Mouse (Mus musculus) heart, adult 11 months (tissue): ENCODE measurements at regions not wholly inside any gene's neighbourhood (a gene's known extent, or its start where the extent isn't known, plus 50 kb on each side); places are given as distances from the start of the nearest gene placed in this dataset.
A peak's percentile ranks its signal among the peaks of the same experiment; 100 is the strongest.

Experiments used
- DNase-seq: peaks from one replicate; pipeline ENCODE4 v3.0.0; 2022

GRCm38 (mm10) chr8:103374151-103374550, 588.7 kb upstream of the Cdh11 start:
- peak; percentile 78 for DNase-seq

GRCm38 (mm10) chr8:103378545-103378944, 593.1 kb upstream of the Cdh11 start:
- DNase-seq, result peak; percentile 55

- DNase-seq, result peak; percentile 64
Measured at GRCm38 (mm10) chr8:103381575-103381974, 596.1 kb upstream of the Cdh11 start.

- DNase-seq, result peak; percentile 52
Measured at GRCm38 (mm10) chr8:103391359-103391758, 605.9 kb upstream of the Cdh11 start.

- peak; percentile 66 for DNase-seq
Measured at GRCm38 (mm10) chr8:103395316-103395715, 609.9 kb upstream of the Cdh11 start.

DNA sequence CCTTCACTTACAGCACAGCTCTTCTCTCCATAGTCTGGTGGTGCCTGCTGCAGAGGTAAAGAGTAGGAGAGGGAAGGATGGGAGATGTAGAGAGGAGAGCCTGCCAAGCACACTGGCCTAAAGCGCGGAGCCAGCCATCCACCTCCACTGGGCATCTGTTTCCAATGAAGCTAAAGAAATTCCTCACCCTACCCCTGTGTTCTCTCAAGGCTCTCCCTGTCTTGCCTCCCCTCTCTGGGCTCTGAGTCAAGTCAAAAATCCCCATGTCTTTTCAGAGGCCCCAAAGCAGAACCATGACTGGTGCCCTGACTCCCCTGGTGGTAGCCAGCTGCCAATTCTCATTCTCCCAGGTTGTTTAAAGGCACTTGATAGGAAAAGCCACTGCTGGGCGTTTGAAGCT, 612.7 kb upstream of the Cdh11 start:
- DNase-seq, result peak; percentile 68

DNA sequence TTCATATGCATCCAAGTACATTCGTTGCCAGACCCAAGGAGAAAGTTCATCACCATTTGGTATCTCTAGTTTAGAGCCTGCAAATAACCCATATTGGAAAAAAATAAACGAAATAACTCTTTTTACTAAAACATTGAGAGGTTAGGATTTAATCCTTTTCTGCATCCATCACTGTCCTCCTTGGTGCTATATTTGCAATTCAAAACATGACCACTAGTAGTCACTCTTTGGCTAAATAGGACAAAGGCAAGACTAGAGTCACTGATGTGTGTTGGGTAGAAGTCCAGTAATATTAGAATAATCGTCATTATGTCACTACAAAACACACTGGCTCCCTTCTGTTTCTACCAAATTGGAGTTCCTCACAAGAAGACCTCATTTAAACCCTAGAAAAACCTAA, 614.0 kb upstream of the Cdh11 start:
- no peak for DNase-seq

DNA sequence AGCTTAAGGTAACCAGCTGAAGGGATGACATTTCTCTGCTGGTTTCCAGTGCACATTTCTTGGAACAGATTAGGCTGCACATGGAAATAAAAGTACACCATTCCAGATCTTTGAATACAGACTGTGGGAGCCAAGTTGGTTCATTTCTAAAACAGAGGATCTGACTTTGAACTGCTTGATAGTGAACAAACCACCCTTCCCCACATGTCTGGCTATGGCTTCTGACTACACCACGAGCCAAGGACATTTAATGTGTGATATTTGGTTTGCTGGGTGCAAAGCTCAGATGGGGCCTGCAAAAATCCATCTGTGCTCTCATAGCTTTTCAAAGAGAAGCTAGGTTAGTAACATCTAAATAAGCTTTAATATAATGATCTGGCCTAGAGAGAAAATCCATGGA, 614.7 kb upstream of the Cdh11 start:
- DNase-seq, result peak; percentile 41

GRCm38 (mm10) chr8:103402731-103403130, 617.3 kb upstream of the Cdh11 start:
- DNase-seq, result peak; percentile 62

DNA sequence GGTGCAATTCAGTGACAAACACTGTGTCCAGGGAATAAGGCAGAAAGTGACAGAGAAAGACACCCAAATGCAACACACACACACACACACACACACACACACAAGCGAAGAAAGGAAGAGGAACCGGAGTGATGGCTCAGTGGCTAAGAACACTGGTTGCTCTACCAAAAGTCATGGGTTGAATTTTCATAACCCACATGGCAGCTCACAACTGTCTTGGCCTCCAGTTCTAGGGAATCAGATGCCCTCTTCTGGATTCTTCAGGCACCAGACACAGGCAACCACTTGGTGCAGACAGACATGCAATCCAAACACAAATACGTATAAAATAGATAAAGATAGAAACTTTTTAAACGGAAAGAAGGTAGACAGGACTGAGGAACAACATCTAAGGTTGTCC, 618.4 kb upstream of the Cdh11 start:
- DNase-seq, result peak; percentile 50

DNA sequence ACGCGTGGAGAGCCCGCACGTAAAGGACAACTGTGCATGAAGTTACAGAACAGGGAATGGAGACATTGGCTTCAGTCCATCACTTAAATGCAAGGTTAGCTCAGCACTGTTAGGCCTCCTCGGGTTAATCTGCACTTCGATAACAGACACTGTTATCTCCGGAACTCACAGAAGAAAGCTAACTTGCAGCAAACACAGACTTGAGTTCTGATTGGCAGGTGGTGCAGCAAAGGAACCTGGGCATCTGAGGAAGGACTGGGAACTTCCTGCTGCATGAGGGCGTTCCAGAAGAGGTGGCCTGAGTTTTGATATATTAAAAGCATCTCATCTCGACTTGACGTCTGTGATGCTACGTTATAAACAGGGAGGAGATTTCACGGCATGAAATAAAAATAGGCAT, 620.3 kb upstream of the Cdh11 start:
- peak; percentile 54 for DNase-seq

DNA sequence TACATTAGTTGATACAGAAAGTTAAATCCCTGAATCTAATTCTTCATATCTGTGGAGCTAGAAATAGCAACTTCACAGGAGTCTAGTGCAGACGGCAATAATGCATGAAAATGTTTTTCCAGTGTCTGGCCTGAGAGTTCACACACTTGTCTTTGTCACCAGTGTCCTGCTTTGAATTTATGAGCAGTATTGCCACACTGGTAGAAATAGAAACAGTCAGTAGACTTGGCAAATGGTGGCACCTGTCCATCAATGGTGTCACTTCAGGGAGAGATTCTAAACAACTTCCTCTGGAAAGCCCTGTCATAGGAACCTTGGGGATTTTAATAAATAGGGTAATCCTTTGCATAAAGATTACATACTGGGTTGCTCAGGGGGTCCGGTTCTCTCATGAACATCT, 621.5 kb upstream of the Cdh11 start:
- DNase-seq, result peak; percentile 44

GRCm38 (mm10) chr8:103407631-103408030, 622.2 kb upstream of the Cdh11 start:
- DNase-seq, result peak; percentile 91

- peak; percentile 55 for DNase-seq
Measured at GRCm38 (mm10) chr8:103408411-103408810, 623.0 kb upstream of the Cdh11 start.

DNA sequence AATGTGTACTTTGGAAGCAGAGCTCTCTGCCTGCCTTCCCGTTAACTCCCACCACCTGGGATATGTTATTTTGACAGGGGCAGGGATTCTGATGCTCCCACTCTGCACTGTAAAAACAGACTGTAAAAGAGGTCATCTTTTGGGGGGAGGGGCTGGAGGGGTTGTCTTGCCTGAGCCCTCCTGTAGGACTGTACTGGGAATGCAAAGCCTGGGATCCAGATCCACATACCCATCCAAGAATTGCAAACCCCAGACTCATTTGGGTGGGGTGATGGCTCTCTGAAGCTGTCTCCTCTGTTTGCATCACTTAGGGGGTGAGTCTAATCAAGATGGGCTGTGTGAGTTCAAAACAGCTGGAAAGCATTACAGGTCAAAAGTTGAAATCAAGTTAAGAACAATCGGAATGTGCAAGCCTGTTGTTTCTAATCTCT, 623.7 kb upstream of the Cdh11 start:
- DNase-seq, result peak; percentile 90

DNA sequence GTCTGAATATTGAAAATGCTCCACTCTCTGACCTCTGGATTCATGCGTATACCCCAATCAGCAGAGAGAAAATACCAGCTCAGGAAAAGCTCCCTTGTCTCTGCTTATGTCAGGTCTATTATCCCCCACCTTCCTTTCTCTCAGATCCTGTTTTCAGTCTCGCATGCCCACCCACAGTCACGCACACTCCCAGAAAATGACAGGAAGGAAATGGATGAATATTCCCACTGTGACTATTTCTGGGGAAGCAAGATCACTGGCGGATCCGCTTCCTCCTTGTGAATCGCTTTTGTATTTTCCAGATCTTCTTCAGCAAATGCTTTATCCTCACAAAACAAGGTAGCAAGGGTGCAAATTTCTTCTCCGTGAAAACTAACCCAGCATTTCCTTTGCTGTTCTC, 627.3 kb upstream of the Cdh11 start:
- no peak for DNase-seq

DNA sequence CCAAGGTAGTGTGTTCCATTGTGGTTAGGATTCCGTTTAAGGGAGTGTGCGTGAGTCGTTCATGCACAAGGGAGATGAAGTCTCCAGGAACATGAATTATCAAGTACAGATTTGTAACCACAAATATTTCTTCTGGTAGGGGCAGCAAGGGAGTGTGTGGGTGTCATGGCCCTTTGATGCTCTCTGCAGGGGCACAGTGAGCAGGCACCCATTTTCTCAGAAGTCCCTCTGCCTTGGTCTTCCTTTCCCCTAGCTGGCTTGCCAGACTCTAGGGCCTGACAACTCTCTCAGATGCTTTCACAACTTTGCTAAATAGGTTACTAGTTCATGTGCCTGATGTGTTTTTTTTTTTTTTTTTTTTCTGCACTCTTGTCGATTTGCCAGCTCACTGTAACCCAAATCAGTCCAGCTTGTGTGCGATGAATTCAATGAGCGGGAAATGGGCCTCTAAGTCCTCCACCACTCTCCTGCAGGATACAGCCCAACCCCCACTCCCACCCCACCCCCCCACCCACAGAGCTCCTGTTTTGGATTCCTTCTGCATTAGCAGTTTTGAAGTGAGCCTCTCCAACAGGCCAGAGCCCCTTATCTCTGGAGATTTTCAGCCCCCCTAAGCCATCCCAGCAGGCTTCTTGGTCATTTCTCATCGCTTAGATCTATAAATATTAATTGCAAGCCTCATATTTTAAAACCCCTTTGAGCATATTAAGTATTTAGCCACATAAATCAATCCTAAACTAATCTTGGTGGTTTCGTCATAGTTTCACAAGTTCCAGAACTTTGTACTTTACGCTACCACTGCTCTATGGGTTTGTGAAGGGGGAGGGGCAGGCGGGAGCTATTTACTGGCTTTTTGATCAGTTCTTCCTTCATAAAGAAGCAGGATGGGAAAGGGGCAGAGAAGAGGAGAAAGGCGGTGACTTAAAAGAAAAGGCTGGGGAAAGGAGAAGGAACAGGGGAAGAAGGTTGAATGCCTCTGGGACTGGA, 628.4 kb upstream of the Cdh11 start:
- no peak for DNase-seq

DNA sequence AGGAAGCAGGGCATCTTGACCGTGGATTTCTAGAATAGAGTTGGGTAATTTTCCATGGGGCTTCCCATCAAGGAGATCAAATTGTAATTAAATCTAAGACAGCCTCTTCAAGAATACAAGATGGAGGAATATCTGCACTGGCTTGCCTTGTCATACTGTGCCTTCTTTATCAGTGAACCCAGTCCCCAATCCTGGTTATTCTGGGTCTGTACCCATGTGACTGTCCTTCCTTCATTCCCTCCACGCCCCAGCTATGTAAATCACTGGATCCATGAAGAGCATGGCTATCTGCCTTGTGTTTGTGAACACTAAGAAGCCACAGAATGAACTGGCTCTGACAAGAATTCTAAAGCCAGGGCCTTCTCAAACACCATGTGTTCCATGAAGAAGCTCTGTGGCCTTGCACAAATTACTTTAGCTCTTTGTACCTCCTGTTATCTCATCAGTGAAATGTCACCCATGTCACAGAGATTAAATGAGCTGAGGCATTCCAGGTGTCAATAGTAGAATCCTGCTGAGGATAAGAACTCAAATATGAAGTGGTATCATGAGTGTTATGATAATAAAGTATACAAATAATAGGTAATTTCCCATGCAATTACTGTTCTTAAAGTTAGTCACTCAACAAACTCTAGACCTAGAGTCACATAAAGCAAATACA, 637.0 kb upstream of the Cdh11 start:
- no peak for DNase-seq

GRCm38 (mm10) chr8:103425967-103426366, 640.5 kb upstream of the Cdh11 start:
- DNase-seq, result no peak

DNA sequence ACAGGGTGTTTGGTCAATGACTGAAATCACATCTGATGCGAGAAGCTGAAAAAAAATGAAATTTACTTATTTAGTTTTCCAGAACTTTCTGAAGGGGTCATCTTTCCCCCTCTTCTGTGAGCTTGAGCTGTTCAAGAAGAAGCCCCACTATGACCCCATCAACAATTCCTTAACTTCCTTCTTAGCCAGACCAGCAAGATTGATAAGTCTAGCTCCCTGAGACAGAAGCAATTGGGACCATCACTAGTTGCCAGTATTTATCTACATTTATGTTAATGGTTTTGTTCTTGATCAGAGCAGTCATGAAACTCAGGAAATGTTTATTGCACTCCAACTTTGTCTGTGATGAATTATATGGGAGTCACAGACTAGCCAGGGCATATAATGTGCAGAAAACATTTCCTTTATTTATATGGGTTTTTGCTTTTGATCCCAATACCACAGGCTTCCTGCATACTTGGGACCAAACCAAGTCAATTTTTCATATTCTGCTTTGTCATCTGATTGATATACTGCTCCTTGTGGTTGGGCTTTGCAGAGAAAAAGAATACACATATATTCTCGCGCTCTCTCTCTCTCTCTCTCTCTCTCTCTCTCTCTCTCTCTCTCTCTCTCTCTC, 645.5 kb upstream of the Cdh11 start:
- DNase-seq, result no peak

- peak; percentile 5 for DNase-seq
Measured at GRCm38 (mm10) chr8:103433532-103434105, 648.2 kb upstream of the Cdh11 start.

DNA sequence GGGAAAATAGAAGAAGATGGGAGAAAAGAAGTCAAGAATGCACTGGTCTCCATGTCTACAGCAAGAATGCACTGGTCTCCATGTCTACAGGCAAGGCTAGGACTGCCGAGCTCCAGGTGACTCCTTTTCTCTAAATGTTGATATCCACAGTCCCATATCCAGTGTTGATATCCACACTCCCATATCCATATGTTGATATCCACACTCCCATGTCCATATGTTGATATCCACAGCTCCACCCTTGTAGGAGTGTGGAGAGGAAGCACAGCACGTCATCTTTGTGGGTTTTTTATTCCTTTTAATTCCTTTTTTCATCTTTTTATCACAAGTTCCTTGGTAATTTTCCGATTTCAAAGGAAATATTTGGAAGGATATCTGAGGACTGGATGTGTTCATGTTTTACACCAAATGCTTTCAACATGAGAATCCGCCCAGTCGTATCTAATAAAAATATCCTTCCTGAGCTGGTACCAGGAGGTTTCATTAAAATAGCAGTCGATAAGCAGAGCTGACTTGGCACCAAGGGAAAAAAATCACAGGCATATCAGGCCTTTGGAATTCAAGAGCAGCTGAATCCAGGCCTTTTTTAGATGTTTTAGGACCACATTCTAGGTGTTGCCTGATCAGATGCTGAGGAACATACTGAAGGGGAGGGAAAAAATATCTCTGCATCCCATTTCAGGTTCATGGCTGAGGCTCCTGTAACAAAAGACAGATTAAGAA, 653.7 kb upstream of the Cdh11 start:
- DNase-seq, result peak; percentile 84

DNA sequence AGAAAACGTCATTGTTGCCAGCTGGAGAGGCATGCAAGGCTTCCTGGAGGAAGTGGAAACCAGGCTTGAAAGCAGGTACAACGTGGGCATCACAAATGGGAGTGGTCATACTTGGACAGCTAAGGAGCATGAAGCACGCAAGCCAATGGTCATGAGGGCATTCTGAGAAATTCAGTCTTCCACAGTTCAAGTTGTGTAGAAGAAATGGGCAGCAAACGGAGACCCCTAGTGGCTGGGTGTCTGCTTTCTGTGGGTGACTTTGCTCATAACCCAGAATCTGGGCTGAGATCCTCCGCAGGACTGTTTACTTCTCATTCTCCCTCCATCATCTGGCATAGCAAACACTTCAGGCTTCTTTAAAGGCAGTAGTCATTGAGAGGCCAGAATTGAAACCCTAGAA, 655.7 kb upstream of the Cdh11 start:
- DNase-seq, result peak; percentile 40
